Mouse (Mus musculus): ENCODE data around the gene Capg. TPM values are rescaled to one million over a fixed set of nuclear protein-coding genes. Genes with fewer than 3 reads are reported as not detected.

Gene Capg
- polyA plus RNA-seq, 1 experiment from 2014 or later: 5.8 TPM

GRCm38 (mm10) chr6:72601732-72602131 lies 57.5 kb downstream of the Capg start:
- Histone ChIP-seq H3K36me3 (replicated peaks) (peaks cover 7% of the 10 kb centered on the region), H3K9ac (no peak overlapping the region), H3K9me3 (no peaks in the 10 kb centered on the region), H3K27me3 (replicated peaks) (no peaks in the 10 kb centered on the region), H3K4me3 (no peak overlapping the region), H3K4me1 (peaks cover 16% of the 10 kb centered on the region), H3K27ac (no peak overlapping the region), H3K4me2 (no peak overlapping the region)
- no peak for ATAC-seq (replicated peaks)
- 56% methylated on average over 1 of the region's 1 CpGs for WGBS

- 92% methylated on average over 2 of the region's 2 CpGs for WGBS
- no peak overlapping the region for H3K27ac ChIP-seq
- H3K27me3 ChIP-seq (replicated peaks): no peaks in the 10 kb centered on the region
- peaks cover 19% of the 10 kb centered on the region for H3K36me3 ChIP-seq (replicated peaks)
- no peak overlapping the region for H3K4me2 ChIP-seq
- ATAC-seq (replicated peaks): no peak
- no peak overlapping the region for H3K9ac ChIP-seq
- no peak overlapping the region for H3K4me3 ChIP-seq
- H3K9me3 ChIP-seq: no peaks in the 10 kb centered on the region
- H3K4me1 ChIP-seq: peaks cover under 1% of the 10 kb centered on the region; the same call in 1 of the 2 replicates
These were observed 59.9 kb downstream of the Capg start for GRCm38 (mm10) chr6:72604066-72604465.

GRCm38 (mm10) chr6:72607060-72607459 lies 62.9 kb downstream of the Capg start:
- no peak overlapping the region for H3K4me2 ChIP-seq
- no peaks in the 10 kb centered on the region for H3K27me3 ChIP-seq (replicated peaks)
- no peak for ATAC-seq (replicated peaks)
- H3K4me1 ChIP-seq: no peaks in the 10 kb centered on the region
- no peak overlapping the region for H3K9ac ChIP-seq
- H3K27ac ChIP-seq: no peak overlapping the region
- no peak overlapping the region for H3K4me3 ChIP-seq
- H3K9me3 ChIP-seq: no peaks in the 10 kb centered on the region
- H3K36me3 ChIP-seq (replicated peaks): peaks cover 21% of the 10 kb centered on the region
- WGBS: 77% methylated on average over 4 of the region's 4 CpGs

GRCm38 (mm10) chr6:72607676-72608075 lies 63.5 kb downstream of the Capg start:
- Histone ChIP-seq H3K4me3 (no peak overlapping the region), H3K36me3 (replicated peaks) (peaks cover 21% of the 10 kb centered on the region), H3K4me1 (no peaks in the 10 kb centered on the region), H3K9me3 (no peaks in the 10 kb centered on the region), H3K9ac (no peak overlapping the region), H3K27me3 (replicated peaks) (no peaks in the 10 kb centered on the region), H3K4me2 (no peak overlapping the region), H3K27ac (no peak overlapping the region)
- no peak for ATAC-seq (replicated peaks)
- WGBS: 88% methylated on average over 5 of the region's 5 CpGs

GRCm38 (mm10) chr6:72608662-72609184 lies 64.5 kb downstream of the Capg start:
- peaks cover 6% of the 10 kb centered on the region for H3K4me1 ChIP-seq
- H3K9ac ChIP-seq: no peak overlapping the region
- ATAC-seq (replicated peaks): no peak
- H3K4me3 ChIP-seq: no peak overlapping the region
- H3K27ac ChIP-seq: no peak overlapping the region
- peaks cover 28% of the 10 kb centered on the region for H3K36me3 ChIP-seq (replicated peaks)
- no peaks in the 10 kb centered on the region for H3K27me3 ChIP-seq (replicated peaks)
- H3K9me3 ChIP-seq: no peaks in the 10 kb centered on the region
- 92% methylated on average over 4 of the region's 4 CpGs for WGBS
- no peak overlapping the region for H3K4me2 ChIP-seq

GRCm38 (mm10) chr6:72610261-72610660 lies 66.1 kb downstream of the Capg start:
- no peak overlapping the region for H3K4me2 ChIP-seq
- H3K27me3 ChIP-seq (replicated peaks): no peaks in the 10 kb centered on the region
- peaks cover 22% of the 10 kb centered on the region for H3K4me1 ChIP-seq
- WGBS: 88% methylated on average over 4 of the region's 4 CpGs
- no peak overlapping the region for H3K27ac ChIP-seq
- no peak overlapping the region for H3K9ac ChIP-seq
- ATAC-seq (replicated peaks): no peak
- peaks cover 30% of the 10 kb centered on the region for H3K36me3 ChIP-seq (replicated peaks)
- no peak overlapping the region for H3K4me3 ChIP-seq
- H3K9me3 ChIP-seq: no peaks in the 10 kb centered on the region

Other genes starting within 250 kb of the Capg start
- gene Sftpb, start 239.8 kb upstream of the Capg start, polyA plus RNA-seq (2015; fragmentation: Nextera tagmentation; extraction: Ambion mirVana): 0.23 and 0.51 TPM in 2 replicates
- 41.0 and 41.2 TPM in 2 replicates for gene Usp39, start 199.2 kb upstream of the Capg start, polyA plus RNA-seq (2015; fragmentation: Nextera tagmentation; extraction: Ambion mirVana)
- gene 0610030E20Rik, start 197.1 kb upstream of the Capg start, polyA plus RNA-seq (2015; fragmentation: Nextera tagmentation; extraction: Ambion mirVana): 18.7 and 19.4 TPM in 2 replicates
- 18.5 and 19.9 TPM in 2 replicates for gene Tmem150a, start 188.9 kb upstream of the Capg start, polyA plus RNA-seq (2015; fragmentation: Nextera tagmentation; extraction: Ambion mirVana)
- gene Rnf181, start 177.4 kb upstream of the Capg start, polyA plus RNA-seq (2015; fragmentation: Nextera tagmentation; extraction: Ambion mirVana): 137 and 141 TPM in 2 replicates
- 20.2 and 24.2 TPM in 2 replicates for gene Vamp5, start 163.9 kb upstream of the Capg start, polyA plus RNA-seq (2015; fragmentation: Nextera tagmentation; extraction: Ambion mirVana)
- 22.2 and 28.1 TPM in 2 replicates for gene Vamp8, start 153.7 kb upstream of the Capg start, polyA plus RNA-seq (2015; fragmentation: Nextera tagmentation; extraction: Ambion mirVana)
- gene Ggcx, start 130.1 kb upstream of the Capg start, polyA plus RNA-seq (2015; fragmentation: Nextera tagmentation; extraction: Ambion mirVana): 16.9 and 19.0 TPM in 2 replicates
- 354 and 380 TPM in 2 replicates for gene Mat2a, start 104.8 kb upstream of the Capg start, polyA plus RNA-seq (2015; fragmentation: Nextera tagmentation; extraction: Ambion mirVana)
- gene Sh2d6, start 22.7 kb upstream of the Capg start, polyA plus RNA-seq (2015; fragmentation: Nextera tagmentation; extraction: Ambion mirVana): 0.65 and 0.91 TPM in 2 replicates
- gene Elmod3, start 54.0 kb downstream of the Capg start, polyA plus RNA-seq (2015; fragmentation: Nextera tagmentation; extraction: Ambion mirVana): 16.5 and 17.4 TPM in 2 replicates
- 6.1 and 7.2 TPM in 2 replicates for gene Retsat, start 54.1 kb downstream of the Capg start, polyA plus RNA-seq (2015; fragmentation: Nextera tagmentation; extraction: Ambion mirVana)
- 38.0 and 38.7 TPM in 2 replicates for gene Tgoln1, start 72.6 kb downstream of the Capg start, polyA plus RNA-seq (2015; fragmentation: Nextera tagmentation; extraction: Ambion mirVana)
- 6.1 and 7.2 TPM in 2 replicates for gene Tcf7l1, start 244.9 kb downstream of the Capg start, polyA plus RNA-seq (2015; fragmentation: Nextera tagmentation; extraction: Ambion mirVana)